Mouse (Mus musculus) lung, adult 2 months (tissue): ENCODE results near the gene Cops2.

ENCODE experiments used
- CTCF ChIP-seq: fragments of 200-500 bp; IDR thresholded peaks from 2 replicates; pipeline ENCODE4 v1.5.1; 2011; ENCODE audit warnings: mild to moderate bottlenecking, low read length, control low read depth; ENCODE audit not compliant: insufficient read depth
- POLR2A ChIP-seq: fragments of 200-500 bp; IDR thresholded peaks from 2 replicates; pipeline ENCODE4 v1.6.1; 2011; ENCODE audit warnings: low read depth, mild to moderate bottlenecking, control low read depth, low read length, borderline replicate concordance; ENCODE audit errors: extremely low read depth

DNA sequence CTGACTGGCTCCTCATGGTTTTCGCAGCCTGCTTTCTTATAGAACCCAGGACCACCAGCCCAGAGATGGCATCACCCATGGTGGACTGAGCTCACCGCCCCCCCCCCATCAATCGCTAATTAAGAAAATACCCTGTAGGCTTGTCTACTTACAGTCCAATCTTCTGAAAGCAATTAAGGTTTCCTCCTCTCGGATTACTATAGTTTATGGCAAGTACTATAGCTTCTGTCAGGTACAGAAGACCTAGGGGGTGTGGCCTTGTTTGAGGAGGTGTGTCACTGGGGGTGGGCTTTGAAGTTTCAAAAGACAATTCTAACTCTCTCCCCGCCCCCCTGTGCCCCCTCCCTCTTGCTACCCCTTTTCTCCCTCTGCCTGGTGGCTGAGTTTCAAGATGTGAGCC, 69.7 kb downstream of the Cops2 start:
- no peak for TF ChIP-seq POLR2A
- no peak for TF ChIP-seq CTCF
